Mouse (Mus musculus): Measurements from ENCODE around the gene Slc44a1.

DNA sequence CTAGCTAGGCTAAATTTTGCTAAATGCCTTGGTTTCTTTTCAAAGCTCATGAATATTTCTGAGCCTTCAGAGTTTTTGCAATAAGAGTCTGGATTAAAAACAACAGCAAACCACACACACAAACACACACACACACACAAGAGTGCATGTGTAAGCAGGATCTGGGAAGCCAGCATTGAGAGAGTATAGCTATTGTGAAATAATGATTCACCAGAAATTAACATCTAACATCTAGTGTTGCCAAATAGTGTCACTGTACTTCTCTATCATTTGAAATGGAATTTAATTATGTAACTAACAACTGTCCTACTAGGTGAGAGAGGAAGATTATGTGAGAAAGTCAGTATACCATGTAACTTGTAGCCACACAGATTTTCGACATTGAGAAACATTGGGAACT, 126.9 kb downstream of the Slc44a1 start:
- TF ChIP-seq CTCF (conservative IDR thresholded peaks at IDR 0.05; ENCODE audit: low read length) = no peak
- no peak for TF ChIP-seq POU5F1 (IDR thresholded peaks at IDR 0.05; ENCODE audit: borderline replicate concordance, low read length)

Data from E14TG2a.4 (cell line).